In the genomic region with DNA sequence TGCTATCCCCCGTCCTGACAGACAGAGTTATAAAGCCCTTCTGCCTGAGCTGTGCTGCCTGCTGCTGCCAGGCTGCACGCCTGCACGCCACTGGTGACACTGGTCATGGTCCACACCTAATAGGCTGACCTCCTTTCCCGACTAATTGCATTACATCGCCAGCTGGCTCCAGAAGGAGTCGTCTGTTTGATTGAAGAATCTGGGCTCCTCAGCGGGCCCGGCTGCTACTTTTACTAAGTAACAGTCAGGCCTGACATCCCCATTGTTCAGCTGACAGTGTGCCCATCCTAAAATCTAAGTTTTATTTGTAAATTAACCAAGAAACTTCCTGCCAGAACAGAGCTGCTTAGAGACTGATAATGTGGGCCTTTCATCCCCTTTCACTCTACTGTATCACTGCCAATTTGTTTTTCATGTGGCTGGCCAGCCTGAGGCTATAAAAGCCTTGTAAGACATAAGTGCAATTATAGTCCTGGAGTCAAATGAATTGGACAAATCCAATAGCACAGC, we compare ENCODE assay signal across 8 mouse cellular contexts.
DNase-seq lines count a peak whose midpoint lies in the region; ATAC-seq lines count a peak whose summit lies in the region.

No protein-coding gene starts in this region.

- H3K36me3 ChIP-seq in heart, embryonic 12.5 days, result peaks cover 16% of the 10 kb centered on the region
- H3K36me3 ChIP-seq in hindbrain, embryonic 15.5 days, result no peaks in the 10 kb centered on the region
- no peaks in the 10 kb centered on the region for H3K36me3 ChIP-seq in limb, embryonic 11.5 days (ENCODE audit: control insufficient read depth, insufficient read depth, low read length)

- no peak overlapping the region for H3K4me2 ChIP-seq in heart, embryonic 12.5 days
- no peak overlapping the region for H3K4me2 ChIP-seq in hindbrain, embryonic 15.5 days
- H3K4me2 ChIP-seq in limb, embryonic 11.5 days (ENCODE audit: low read depth, severe bottlenecking), result no peak overlapping the region

- peak; percentile 5 for DNase-seq in heart, postnatal 36 days
- peak; percentile 17 for DNase-seq in embryo, embryonic 9.5 days (ENCODE audit: extremely low spot score)
- DNase-seq in limb, embryonic 11.5 days (ENCODE audit: low spot score), result peak; percentile 44
- DNase-seq in retina, postnatal 1 day, result peak; percentile 97
- no peak for DNase-seq in B cell, adult 2 months

- 53% methylated on average over 8 of the region's 8 CpGs for WGBS in heart, embryonic 12.5 days
- 8% methylated on average over 8 of the region's 8 CpGs for WGBS in hindbrain, embryonic 15.5 days
- WGBS in limb, embryonic 11.5 days, result 19% methylated on average over 8 of the region's 8 CpGs

- H3K4me1 ChIP-seq in heart, embryonic 12.5 days (replicated peaks), result no peaks in the 10 kb centered on the region
- peaks cover 33% of the 10 kb centered on the region for H3K4me1 ChIP-seq in hindbrain, embryonic 15.5 days (replicated peaks)
- peaks cover 12% of the 10 kb centered on the region; the same call in 1 of the 2 replicates for H3K4me1 ChIP-seq in limb, embryonic 11.5 days (ENCODE audit: control insufficient read depth, insufficient read depth, low read length)

- no peak overlapping the region for H3K27ac ChIP-seq in heart, embryonic 12.5 days (ENCODE audit: poor library complexity, severe bottlenecking)
- H3K27ac ChIP-seq in hindbrain, embryonic 15.5 days (replicated peaks), result peak overlapping the region; percentile 47
- no peak overlapping the region for H3K27ac ChIP-seq in limb, embryonic 11.5 days (replicated peaks; ENCODE audit: low read depth, low read length)

- no peak for ATAC-seq in heart, embryonic 12.5 days (ENCODE audit: insufficient number of reproducible peaks, low FRiP score)
- peak; percentile 92 for ATAC-seq in hindbrain, embryonic 15.5 days (ENCODE audit: low FRiP score, low read depth)
- ATAC-seq in limb, embryonic 11.5 days (ENCODE audit: insufficient number of reproducible peaks, low FRiP score, low TSS enrichment, low read depth), result no peak
- no peak for ATAC-seq in megakaryocyte progenitor cell, adult 5-6 weeks (replicated peaks; ENCODE audit: poor library complexity)

- no peaks in the 10 kb centered on the region for H3K27me3 ChIP-seq in heart, embryonic 12.5 days (replicated peaks)
- H3K27me3 ChIP-seq in hindbrain, embryonic 15.5 days, result 0 out of 2 replicates have a peak, but pooled peaks cover 7% of the 10 kb centered on the region
- H3K27me3 ChIP-seq in limb, embryonic 11.5 days (ENCODE audit: control insufficient read depth, insufficient read depth, low read length), result no peaks in the 10 kb centered on the region

- no peak overlapping the region for H3K9ac ChIP-seq in heart, embryonic 12.5 days
- H3K9ac ChIP-seq in hindbrain, embryonic 15.5 days, result no peak overlapping the region
- no peak overlapping the region for H3K9ac ChIP-seq in limb, embryonic 11.5 days (ENCODE audit: low read length)

- H3K9me3 ChIP-seq in heart, embryonic 12.5 days (replicated peaks), result no peaks in the 10 kb centered on the region
- H3K9me3 ChIP-seq in hindbrain, embryonic 15.5 days, result no peaks in the 10 kb centered on the region
- H3K9me3 ChIP-seq in limb, embryonic 11.5 days (ENCODE audit: control insufficient read depth, low read length), result no peaks in the 10 kb centered on the region

- no peak overlapping the region for H3K4me3 ChIP-seq in heart, embryonic 12.5 days
- H3K4me3 ChIP-seq in hindbrain, embryonic 15.5 days, result no peak overlapping the region
- H3K4me3 ChIP-seq in limb, embryonic 11.5 days (ENCODE audit: low read depth, low read length), result no peak overlapping the region

- intact Hi-C loops in heart, postnatal 36 days (cut with DNase I), result no loop called here

Comparison
In these comparisons a context has a peak if more than half of its experiments do, and no peak if none do; other contexts are left out.
1. DNase-seq: peak in heart, postnatal 36 days (2 of 2), embryo, embryonic 9.5 days (single experiment), limb, embryonic 11.5 days (single experiment) and retina, postnatal 1 day (single experiment); none in B cell, adult 2 months (0 of 2).